Mouse (Mus musculus): ENCODE data around the gene Cdip1. TPM values are rescaled to one million over a fixed set of nuclear protein-coding genes. Genes with fewer than 3 reads are reported as not detected.

Gene Cdip1
- polyA plus RNA-seq, 1 experiment from 2014 or later, result 121 TPM

Other genes with a start within 250 kb of the Cdip1 start
- gene Srl, start 248.5 kb downstream of the Cdip1 start, polyA plus RNA-seq (2016; fragmentation: Nextera tagmentation; extraction: Ambion mirVana), result 87.3 and 201 TPM in 2 replicates
- 9.5 and 17.5 TPM in 2 replicates for gene Tfap4, start 230.4 kb downstream of the Cdip1 start, polyA plus RNA-seq (2016; fragmentation: Nextera tagmentation; extraction: Ambion mirVana)
- gene Glis2, start 195.6 kb downstream of the Cdip1 start, polyA plus RNA-seq (2016; fragmentation: Nextera tagmentation; extraction: Ambion mirVana), result 13.9 and 20.7 TPM in 2 replicates
- gene Pam16, start 165.3 kb downstream of the Cdip1 start, polyA plus RNA-seq (2016; fragmentation: Nextera tagmentation; extraction: Ambion mirVana), result 116 and 130 TPM in 2 replicates
- gene Vasn, start 150.4 kb downstream of the Cdip1 start, polyA plus RNA-seq (2016; fragmentation: Nextera tagmentation; extraction: Ambion mirVana), result 13.7 and 16.9 TPM in 2 replicates
- 78.3 and 85.5 TPM in 2 replicates for gene Dnaja3, start 150.3 kb downstream of the Cdip1 start, polyA plus RNA-seq (2016; fragmentation: Nextera tagmentation; extraction: Ambion mirVana)
- 22.7 and 23.9 TPM in 2 replicates for gene Coro7, start 110.5 kb downstream of the Cdip1 start, polyA plus RNA-seq (2016; fragmentation: Nextera tagmentation; extraction: Ambion mirVana)
- 63.3 and 97.6 TPM in 2 replicates for gene Nmral1, start 70.9 kb downstream of the Cdip1 start, polyA plus RNA-seq (2016; fragmentation: Nextera tagmentation; extraction: Ambion mirVana)
- gene Hmox2, start 63.9 kb downstream of the Cdip1 start, polyA plus RNA-seq (2016; fragmentation: Nextera tagmentation; extraction: Ambion mirVana), result 101 and 104 TPM in 2 replicates
- gene 4930562C15Rik, start 45.1 kb upstream of the Cdip1 start, polyA plus RNA-seq (2016; fragmentation: Nextera tagmentation; extraction: Ambion mirVana), result 0.44 and 0.59 TPM in 2 replicates
- 29.8 and 31.4 TPM in 2 replicates for gene Ubald1, start 90.0 kb upstream of the Cdip1 start, polyA plus RNA-seq (2016; fragmentation: Nextera tagmentation; extraction: Ambion mirVana)
- gene Mgrn1, start 96.0 kb upstream of the Cdip1 start, polyA plus RNA-seq (2016; fragmentation: Nextera tagmentation; extraction: Ambion mirVana), result 96.2 and 131 TPM in 2 replicates
- gene Nudt16l1, start 148.5 kb upstream of the Cdip1 start, polyA plus RNA-seq (2016; fragmentation: Nextera tagmentation; extraction: Ambion mirVana), result 111 and 125 TPM in 2 replicates
- 38.5 and 44.4 TPM in 2 replicates for gene Anks3, start 173.9 kb upstream of the Cdip1 start, polyA plus RNA-seq (2016; fragmentation: Nextera tagmentation; extraction: Ambion mirVana)
- gene Sept12, start 207.6 kb upstream of the Cdip1 start, polyA plus RNA-seq (2016; fragmentation: Nextera tagmentation; extraction: Ambion mirVana), result not detected in 2 replicates
- gene Smim22, start 217.0 kb upstream of the Cdip1 start, polyA plus RNA-seq (2016; fragmentation: Nextera tagmentation; extraction: Ambion mirVana), result 3.0 and 4.2 TPM in 2 replicates
- 55.5 and 57.4 TPM in 2 replicates for gene Rogdi, start 223.3 kb upstream of the Cdip1 start, polyA plus RNA-seq (2016; fragmentation: Nextera tagmentation; extraction: Ambion mirVana)

Measured in heart, embryonic 10.5 days (tissue).